10 mouse cellular contexts compared by ENCODE assay signal in the genomic region with DNA sequence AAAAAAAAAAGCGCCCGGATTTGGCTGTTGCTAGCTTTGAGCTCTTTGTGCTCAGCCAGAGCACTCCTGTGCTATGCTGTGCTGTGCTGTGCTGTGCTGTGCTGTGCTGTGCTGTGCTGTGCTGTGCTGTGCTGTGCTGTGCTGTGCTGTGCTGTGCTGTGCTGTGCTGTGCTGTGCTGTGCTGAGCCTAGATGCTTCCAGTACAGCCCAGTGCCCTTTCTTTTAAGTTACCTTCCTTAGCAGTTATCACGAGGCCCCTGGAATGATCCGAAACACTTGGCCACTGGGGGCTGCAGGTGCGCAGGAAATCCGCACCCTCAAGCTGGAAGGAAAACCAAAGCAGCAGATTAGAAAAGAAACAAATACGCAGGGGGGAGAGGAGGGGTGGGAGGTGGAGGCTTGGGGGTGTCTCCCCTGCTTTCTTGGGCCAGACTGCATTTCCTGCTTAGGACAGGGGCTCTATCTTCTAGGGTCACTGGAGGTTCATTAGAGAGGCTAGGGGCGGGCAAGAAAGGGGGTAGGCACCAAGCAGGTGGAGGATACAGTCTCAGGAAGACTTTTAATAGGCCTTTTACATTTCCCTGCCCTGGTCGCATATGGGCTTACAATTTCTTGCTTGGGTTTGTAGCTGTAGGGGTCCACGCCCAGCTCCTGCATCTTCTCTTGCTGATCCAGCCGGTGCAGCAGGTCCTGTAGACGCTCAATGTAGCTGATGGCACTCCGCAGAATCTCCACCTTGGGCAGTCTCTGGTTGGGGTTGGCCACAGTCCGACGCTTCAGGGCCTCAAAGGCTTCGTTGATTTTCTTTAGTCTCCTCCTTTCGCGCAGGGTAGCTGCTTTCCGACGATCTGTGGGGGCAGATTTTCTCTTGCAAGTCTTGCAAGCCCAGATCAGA. TPM values are rescaled to one million over a fixed set of nuclear protein-coding genes. Genes with fewer than 3 reads are reported as not detected.
DNase-seq lines count a peak whose midpoint lies in the region; ATAC-seq and TF ChIP-seq lines count a peak whose summit lies in the region.
"Had no signal": no experiment of that assay in that cellular context is flagged by ENCODE, and none has a peak within 500 bp of the region (broad histone marks: within the 10 kb centered on the region; RNA-seq: fewer than 3 reads in every experiment).

No protein-coding gene starts in this region.

- no peaks in the 10 kb centered on the region for H3K36me3 ChIP-seq in kidney, embryonic 14.5 days (ENCODE audit: control insufficient read depth, insufficient read depth, low read length)
- no peaks in the 10 kb centered on the region for H3K36me3 ChIP-seq in embryonic facial prominence, embryonic 11.5 days (replicated peaks; ENCODE audit: control insufficient read depth, insufficient read depth, low read depth, low read length)
- H3K36me3 ChIP-seq in hindbrain, embryonic 16.5 days (ENCODE audit: control insufficient read depth, insufficient read depth, low read length): no peaks in the 10 kb centered on the region
- no peaks in the 10 kb centered on the region for H3K36me3 ChIP-seq in myocyte (ENCODE audit: control insufficient read depth, insufficient read depth)
- H3K36me3 ChIP-seq: liver, embryonic 15.5 days had no signal

- H3K27me3 ChIP-seq in kidney, embryonic 14.5 days (ENCODE audit: control insufficient read depth, insufficient read depth, low read length): peaks cover 7% of the 10 kb centered on the region; the same call in 1 of the 2 replicates
- no peaks in the 10 kb centered on the region for H3K27me3 ChIP-seq in embryonic facial prominence, embryonic 11.5 days (ENCODE audit: control insufficient read depth, insufficient read depth, low read length)
- H3K27me3 ChIP-seq in hindbrain, embryonic 16.5 days (replicated peaks; ENCODE audit: control insufficient read depth, insufficient read depth, low read length): no peaks in the 10 kb centered on the region
- no peaks in the 10 kb centered on the region for H3K27me3 ChIP-seq in myocyte (ENCODE audit: control insufficient read depth, insufficient read depth, insufficient read length)
- H3K27me3 ChIP-seq: liver, embryonic 15.5 days had no signal

- H3K4me3 ChIP-seq in kidney, embryonic 14.5 days (ENCODE audit: low read length): peak overlapping the region; percentile 17; the same call in 1 of the 2 replicates
- H3K4me3 ChIP-seq in embryonic facial prominence, embryonic 11.5 days (ENCODE audit: low read depth, low read length): no peak overlapping the region
- peak overlapping the region; percentile 11 for H3K4me3 ChIP-seq in hindbrain, embryonic 16.5 days (ENCODE audit: low read length)
- H3K4me3 ChIP-seq in myocyte: peak overlapping the region; percentile 16
- H3K4me3 ChIP-seq: liver, embryonic 15.5 days had no signal

- peak overlapping the region; percentile 41 for H3K4me2 ChIP-seq in kidney, embryonic 14.5 days (replicated peaks; ENCODE audit: low read depth, low read length)
- H3K4me2 ChIP-seq in embryonic facial prominence, embryonic 11.5 days (ENCODE audit: low read depth, low read length): peak overlapping the region; percentile 41
- H3K4me2 ChIP-seq in hindbrain, embryonic 16.5 days (ENCODE audit: low read length): peak overlapping the region; percentile 46
- H3K4me2 ChIP-seq in myocyte (ENCODE audit: low read depth): peak overlapping the region; percentile 90
- H3K4me2 ChIP-seq: liver, embryonic 15.5 days had no signal

- no peak overlapping the region for H3ac ChIP-seq in myocyte (ENCODE audit: control insufficient read depth, insufficient read length)

- WGBS in kidney, embryonic 14.5 days: 41% methylated on average over 20 of the region's 20 CpGs
- WGBS in embryonic facial prominence, embryonic 11.5 days: 40% methylated on average over 20 of the region's 20 CpGs
- WGBS in hindbrain, embryonic 16.5 days: 50% methylated on average over 20 of the region's 20 CpGs

- DNase-seq in kidney, adult 8-10 months: no peak
- no peak for DNase-seq in embryonic facial prominence, embryonic 11.5 days (ENCODE audit: low spot score)
- DNase-seq in natural killer cell, adult 2 months (ENCODE audit: low spot score in 2 of 2): no peak
- DNase-seq in ovary, postnatal 14 days (ENCODE audit: low spot score): no peak
- DNase-seq in right cerebral cortex, postnatal 25 days: no peak

- ATAC-seq in kidney, embryonic 14.5 days (ENCODE audit: low FRiP score, low TSS enrichment): peak; percentile 72
- ATAC-seq in embryonic facial prominence, embryonic 11.5 days (replicated peaks; ENCODE audit: insufficient number of reproducible peaks, low FRiP score, low TSS enrichment, low read depth): peak; percentile 77
- ATAC-seq in hindbrain, embryonic 16.5 days: peak; percentile 76

- TF ChIP-seq POLR2A in myocyte (IDR thresholded peaks at IDR 0.05; ENCODE audit: insufficient read length, low read depth): no peak

- H3K27ac ChIP-seq in kidney, embryonic 14.5 days (ENCODE audit: low read depth, low read length): no peak overlapping the region
- H3K27ac ChIP-seq in embryonic facial prominence, embryonic 11.5 days (replicated peaks; ENCODE audit: low read depth, low read length): no peak overlapping the region
- no peak overlapping the region for H3K27ac ChIP-seq in hindbrain, embryonic 16.5 days (ENCODE audit: low read depth, low read length)
- H3K27ac ChIP-seq: liver, embryonic 15.5 days had no signal

- H3K9me3 ChIP-seq in kidney, embryonic 14.5 days (ENCODE audit: control insufficient read depth, low read length): no peaks in the 10 kb centered on the region
- no peaks in the 10 kb centered on the region for H3K9me3 ChIP-seq in embryonic facial prominence, embryonic 11.5 days (replicated peaks; ENCODE audit: control insufficient read depth, low read length)
- no peaks in the 10 kb centered on the region for H3K9me3 ChIP-seq in hindbrain, embryonic 16.5 days (ENCODE audit: control insufficient read depth, low read length)
- H3K9me3 ChIP-seq: liver, embryonic 15.5 days had no signal

- peaks cover 16% of the 10 kb centered on the region for H3K79me2 ChIP-seq in myocyte (ENCODE audit: control insufficient read depth, insufficient read depth)

- 0 out of 2 replicates have a peak, but pooled peaks cover 6% of the 10 kb centered on the region for H3K4me1 ChIP-seq in kidney, embryonic 14.5 days (ENCODE audit: control insufficient read depth, insufficient read depth, low read length)
- no peaks in the 10 kb centered on the region for H3K4me1 ChIP-seq in embryonic facial prominence, embryonic 11.5 days (ENCODE audit: control insufficient read depth, insufficient read depth, low read length)
- H3K4me1 ChIP-seq in hindbrain, embryonic 16.5 days (ENCODE audit: control insufficient read depth, insufficient read depth, low read depth, low read length): no peaks in the 10 kb centered on the region
- H3K4me1 ChIP-seq: liver, embryonic 15.5 days had no signal

- H3K9ac ChIP-seq in kidney, embryonic 14.5 days (ENCODE audit: low read depth, low read length): no peak overlapping the region; the same call in 1 of the 2 replicates
- H3K9ac ChIP-seq in embryonic facial prominence, embryonic 11.5 days (replicated peaks; ENCODE audit: low read length): peak overlapping the region; percentile 25
- no peak overlapping the region; the same call in 1 of the 2 replicates for H3K9ac ChIP-seq in hindbrain, embryonic 16.5 days (ENCODE audit: low read depth, low read length)
- H3K9ac ChIP-seq: liver, embryonic 15.5 days had no signal

TF ChIP-seq in myocyte, 11 proteins besides CTCF, POLR2A, EP300 and RAD21:
- TF ChIP-seq REST (IDR thresholded peaks at IDR 0.05; ENCODE audit: insufficient read depth, insufficient read length): no peak
- TF ChIP-seq CEBPB (IDR thresholded peaks at IDR 0.05; ENCODE audit: insufficient read depth, poor library complexity, severe bottlenecking): no peak
- no peak for TF ChIP-seq MYOD1 (IDR thresholded peaks at IDR 0.05; ENCODE audit: control insufficient read depth in 1 of 3, insufficient read length in 2 of 3, low read depth in 2 of 3)
- no peak for TF ChIP-seq POLR2AphosphoS2 (IDR thresholded peaks at IDR 0.05; ENCODE audit: insufficient read length, low read depth)
- no peak for TF ChIP-seq MYOG (IDR thresholded peaks at IDR 0.05; ENCODE audit: control insufficient read depth in 1 of 3, insufficient read depth in 1 of 3, insufficient read length in 2 of 3, low read depth in 2 of 3)
- TF ChIP-seq E2F4 (IDR thresholded peaks at IDR 0.05; ENCODE audit: insufficient read depth): no peak
- no peak for TF ChIP-seq TCF3 (IDR thresholded peaks at IDR 0.05; ENCODE audit: insufficient read length, low read depth)
- no peak for TF ChIP-seq TCF12 (IDR thresholded peaks at IDR 0.05; ENCODE audit: insufficient read depth, poor library complexity, severe bottlenecking)
- no peak for TF ChIP-seq SRF (IDR thresholded peaks at IDR 0.05; ENCODE audit: control insufficient read depth, insufficient read length, low read depth)
- no peak for TF ChIP-seq MAX (IDR thresholded peaks at IDR 0.05; ENCODE audit: low read depth)

RNA-seq across cellular contexts. Expression of a gene that starts 0.7 kb away (rescaled TPM):
- 0.20 TPM in 1 of 2 replicates, not detected in the other for polyA plus RNA-seq in kidney, embryonic 14.5 days (2014; fragmentation: Nextera tagmentation; extraction: Ambion mirVana)
- polyA plus RNA-seq in embryonic facial prominence, embryonic 11.5 days (2014; fragmentation: Nextera tagmentation; extraction: Ambion mirVana): 0.17 TPM in 2 replicates
- 0.74 TPM in 1 of 2 replicates, not detected in the other for polyA plus RNA-seq in hindbrain, embryonic 16.5 days (2015; fragmentation: Nextera tagmentation; extraction: Ambion mirVana)
- polyA plus RNA-seq in myocyte (2012; fragmentation: generic; extraction: Trizol): 4.4 TPM
- polyA plus RNA-seq: small intestine, adult 2 months had no signal

RNA-seq across cellular contexts. Expression of a gene that starts 7.9 kb away (rescaled TPM):
- not detected in 2 replicates for polyA plus RNA-seq in kidney, embryonic 14.5 days (2014; fragmentation: Nextera tagmentation; extraction: Ambion mirVana)
- polyA plus RNA-seq in embryonic facial prominence, embryonic 11.5 days (2014; fragmentation: Nextera tagmentation; extraction: Ambion mirVana): 7.3 and 10.5 TPM in 2 replicates
- 0.24 TPM in 1 of 2 replicates, not detected in the other for polyA plus RNA-seq in hindbrain, embryonic 16.5 days (2015; fragmentation: Nextera tagmentation; extraction: Ambion mirVana)
- polyA plus RNA-seq in myocyte (2012; fragmentation: generic; extraction: Trizol): 10.2 TPM
- polyA plus RNA-seq: small intestine, adult 2 months had no signal
